In the genomic region with DNA sequence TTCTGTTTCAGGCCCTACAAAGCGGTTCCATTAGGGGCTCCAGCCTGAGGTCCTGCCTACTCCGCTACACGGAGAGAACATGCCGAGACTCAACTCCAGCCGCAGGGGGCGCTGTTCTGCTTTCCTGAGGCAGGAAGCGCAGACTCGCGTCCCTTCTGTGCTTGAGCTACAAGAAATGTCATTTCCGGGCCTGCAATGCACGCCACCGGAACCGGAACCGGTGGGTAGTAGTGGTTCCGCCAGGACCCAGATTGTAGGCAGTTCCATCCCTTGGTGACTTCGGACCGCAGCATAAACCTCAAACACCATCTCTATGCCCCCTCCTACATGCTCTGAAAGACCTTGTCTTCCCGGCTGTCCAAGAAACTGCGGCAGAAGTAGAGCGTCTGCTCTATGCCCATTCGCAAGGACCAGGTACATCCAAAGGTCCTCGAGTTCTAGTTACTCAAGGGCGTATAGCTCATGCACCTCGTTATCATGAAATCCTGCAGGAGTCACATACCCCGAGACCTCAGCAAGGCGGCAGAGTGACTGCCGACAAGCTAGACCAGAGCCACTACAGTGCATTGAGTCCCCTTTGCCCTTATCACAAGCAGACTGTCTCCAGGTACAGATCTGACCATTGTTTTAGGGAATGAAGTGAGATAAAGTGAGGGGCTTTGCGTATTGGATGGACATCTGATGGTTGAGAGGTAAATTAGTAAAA, we compare ENCODE assay signal across 8 mouse cellular contexts. TPM values are rescaled to one million over a fixed set of nuclear protein-coding genes. Genes with fewer than 3 reads are reported as not detected.
DNase-seq lines count a peak whose midpoint lies in the region; ATAC-seq and TF ChIP-seq lines count a peak whose summit lies in the region.

A gene (plus strand): TSS at position 254 of the 706 bp plus-strand sequence.

- 1% methylated on average over 28 of the region's 28 CpGs for WGBS in cerebellum, adult 2 months
- WGBS in lung, embryonic 16.5 days: 2% methylated on average over 28 of the region's 28 CpGs

- 0 out of 4 replicates have a peak, but pooled peaks of 1 of the 2 experiments have one; percentile 35 for TF ChIP-seq EP300 in MEL (IDR thresholded peaks at IDR 0.05; ENCODE audit: low read depth in 1 of 2, low read length in 2 of 2)

- peak within 1 kb of the TSS; percentile 69 for H3K9ac ChIP-seq in MEL (ENCODE audit: control insufficient read depth, low read depth, low read length, poor library complexity, severe bottlenecking)
- peak within 1 kb of the TSS; percentile 82 for H3K9ac ChIP-seq in lung, embryonic 16.5 days (ENCODE audit: low read length)

- peaks cover 3% of the 10 kb centered on the region; the same call in 1 of the 2 replicates for H3K79me2 ChIP-seq in MEL (ENCODE audit: control insufficient read depth, insufficient read depth, low read length, poor library complexity)

- peak within 1 kb of the TSS; percentile 95 for H3K4me2 ChIP-seq in lung, embryonic 16.5 days (ENCODE audit: low read depth, low read length)

- H3K4me3 ChIP-seq in MEL (ENCODE audit: control insufficient read depth in 1 of 2, insufficient read depth in 1 of 2, low read depth in 2 of 2, low read length in 2 of 2): peak within 1 kb of the TSS; percentile 71 to 73
- H3K4me3 ChIP-seq in cerebellum, adult 2 months (replicated peaks; ENCODE audit: insufficient read depth, low read depth, low read length): peak within 1 kb of the TSS; percentile 98
- H3K4me3 ChIP-seq in lung, embryonic 16.5 days (ENCODE audit: low read length): peak within 1 kb of the TSS; percentile 74

- peak within 1 kb of the TSS; percentile 69 for H3K27ac ChIP-seq in MEL (ENCODE audit: control insufficient read depth, low read depth, low read length)
- H3K27ac ChIP-seq in cerebellum, adult 2 months (ENCODE audit: insufficient read depth, low read length): peak within 1 kb of the TSS; percentile 46; the same call in 1 of the 2 replicates
- H3K27ac ChIP-seq in lung, embryonic 16.5 days (ENCODE audit: low read length): no peak within 1 kb of the TSS

- peak in 1 of 2 experiments; percentile 96; a peak in 3 of 4 replicates for TF ChIP-seq POLR2A in MEL (IDR thresholded peaks at IDR 0.05; ENCODE audit: control insufficient read depth in 1 of 2, insufficient read depth in 1 of 2, low read depth in 1 of 2, low read length in 2 of 2, poor library complexity in 1 of 2)
- peak; percentile 93; the same call in 1 of the 2 replicates for TF ChIP-seq POLR2A in cerebellum, adult 2 months (IDR thresholded peaks at IDR 0.05; ENCODE audit: borderline replicate concordance, insufficient read depth, low read length)

- H3K4me1 ChIP-seq in MEL (ENCODE audit: control insufficient read depth in 1 of 2, insufficient read depth in 2 of 2, low read length in 2 of 2): peaks cover 2 to 13% of the 10 kb centered on the region in 2 experiments; a peak in 3 of 4 replicates
- H3K4me1 ChIP-seq in cerebellum, adult 2 months (ENCODE audit: control insufficient read depth, insufficient read depth, low read length): peaks cover 13% of the 10 kb centered on the region
- H3K4me1 ChIP-seq in lung, embryonic 16.5 days (replicated peaks; ENCODE audit: control insufficient read depth, insufficient read depth, low read length): peaks cover 6% of the 10 kb centered on the region

- no peaks in the 10 kb centered on the region for H3K27me3 ChIP-seq in MEL (ENCODE audit: control insufficient read depth in 1 of 2, insufficient read depth in 2 of 2, low read length in 2 of 2)
- H3K27me3 ChIP-seq in cerebellum, adult 2 months (ENCODE audit: control insufficient read depth, insufficient read depth, low read length): no peaks in the 10 kb centered on the region
- no peaks in the 10 kb centered on the region for H3K27me3 ChIP-seq in lung, embryonic 16.5 days (ENCODE audit: control insufficient read depth, insufficient read depth, low read depth, low read length)

- peak; percentile 90 to 97 (median 95) for TF ChIP-seq CTCF in MEL (IDR thresholded peaks at IDR 0.05 in 2 of 3, conservative IDR thresholded peaks at IDR 0.05 in 1 of 3; ENCODE audit: control insufficient read depth in 1 of 3, insufficient read depth in 1 of 3, low read depth in 2 of 3, low read length in 3 of 3, poor library complexity in 1 of 3, severe bottlenecking in 1 of 3)
- TF ChIP-seq CTCF in cerebellum, adult 2 months (IDR thresholded peaks at IDR 0.05; ENCODE audit: borderline replicate concordance, insufficient read depth, low read depth, low read length): peak; percentile 90

- peak; percentile 49 for TF ChIP-seq RAD21 in MEL (IDR thresholded peaks at IDR 0.05; ENCODE audit: low read depth, low read length)

- H3K36me3 ChIP-seq in MEL (ENCODE audit: control insufficient read depth in 1 of 2, insufficient read depth in 2 of 2, low read length in 2 of 2): peaks cover 0 to 9% of the 10 kb centered on the region in 2 experiments; a peak in 2 of 4 replicates
- no peaks in the 10 kb centered on the region for H3K36me3 ChIP-seq in lung, embryonic 16.5 days (ENCODE audit: control insufficient read depth, insufficient read depth, low read length)

- peak; percentile 99 for DNase-seq in MEL (ENCODE audit: low read depth, low spot score)
- DNase-seq in cerebellum, adult 2 months: peak; percentile 95
- peak; percentile 94 for DNase-seq in forelimb bud, embryonic 11.5 days (ENCODE audit: low read depth, low spot score)
- DNase-seq in layer of hippocampus, adult 9-10 months (ENCODE audit: low spot score): peak; percentile 89
- DNase-seq in ovary, postnatal 10 days (ENCODE audit: low spot score): peak; percentile 94
- DNase-seq in thymus, postnatal 10 days (ENCODE audit: low spot score in 2 of 2): peak; percentile 88 to 98

- peak; percentile 87 to 90 for ATAC-seq in hematopoietic stem cell, adult 5-6 weeks (replicated peaks in 1 of 2; ENCODE audit: insufficient read depth in 1 of 2, low FRiP score in 2 of 2, low TSS enrichment in 1 of 2, low read depth in 1 of 2, poor library complexity in 2 of 2, severe bottlenecking in 2 of 2)
- peak; percentile 91 for ATAC-seq in lung, embryonic 16.5 days (ENCODE audit: low read depth)

- no peaks in the 10 kb centered on the region for H3K9me3 ChIP-seq in MEL (replicated peaks; ENCODE audit: insufficient read depth, low read length)
- H3K9me3 ChIP-seq in lung, embryonic 16.5 days (ENCODE audit: control insufficient read depth, low read length): no peaks in the 10 kb centered on the region

TF ChIP-seq in MEL, 35 proteins besides CTCF, POLR2A, EP300 and RAD21 (continues in another document):
- TF ChIP-seq ZNF384 (IDR thresholded peaks at IDR 0.05; ENCODE audit: low read depth, low read length): no peak
- TF ChIP-seq HCFC1 (IDR thresholded peaks at IDR 0.05; ENCODE audit: low read depth, low read length): peak; percentile 96
- peak; percentile 45; the same call in 1 of the 2 replicates for TF ChIP-seq RCOR1 (IDR thresholded peaks at IDR 0.05; ENCODE audit: low read depth, low read length)
- TF ChIP-seq NRF1 (IDR thresholded peaks at IDR 0.05; ENCODE audit: insufficient read depth, low read depth, low read length, poor library complexity, severe bottlenecking): peak; percentile 46; the same call in 1 of the 2 replicates
- TF ChIP-seq MYB (IDR thresholded peaks at IDR 0.05; ENCODE audit: low read depth, low read length): no peak
- peak; percentile 51; the same call in 1 of the 2 replicates for TF ChIP-seq USF1 (IDR thresholded peaks at IDR 0.05; ENCODE audit: low read depth, low read length)
- TF ChIP-seq GATA1 (IDR thresholded peaks at IDR 0.05; ENCODE audit: low read depth, low read length): 0 out of 2 replicates have a peak, but pooled peaks have one; percentile 14
- TF ChIP-seq E2F4 (IDR thresholded peaks at IDR 0.05; ENCODE audit: borderline replicate concordance, low read depth, low read length): no peak
- TF ChIP-seq USF2 (IDR thresholded peaks at IDR 0.05; ENCODE audit: borderline replicate concordance in 1 of 2, insufficient read depth in 1 of 2, low read depth in 1 of 2, low read length in 2 of 2): no peak
- TF ChIP-seq KAT2A (conservative IDR thresholded peaks at IDR 0.05; ENCODE audit: low read depth, low read length): peak; percentile 81
- TF ChIP-seq ZC3H11A (IDR thresholded peaks at IDR 0.05; ENCODE audit: low read depth, low read length): 0 out of 2 replicates have a peak, but pooled peaks have one; percentile 10
- TF ChIP-seq POLR2AphosphoS2 (IDR thresholded peaks at IDR 0.05; ENCODE audit: low read length): peak; percentile 83
- no peak for TF ChIP-seq TAL1 (IDR thresholded peaks at IDR 0.05; ENCODE audit: low read length)
- no peak for TF ChIP-seq JUND (IDR thresholded peaks at IDR 0.05; ENCODE audit: low read depth, low read length)
- TF ChIP-seq MEF2A (IDR thresholded peaks at IDR 0.05; ENCODE audit: extremely low read depth, insufficient replicate concordance, low read depth, low read length, poor library complexity, severe bottlenecking): no peak
- TF ChIP-seq ZKSCAN1 (IDR thresholded peaks at IDR 0.05; ENCODE audit: low read depth, low read length): no peak
- TF ChIP-seq NELFE (IDR thresholded peaks at IDR 0.05; ENCODE audit: low read depth, low read length): peak; percentile 93
- TF ChIP-seq TBP (IDR thresholded peaks at IDR 0.05; ENCODE audit: low read depth, low read length): peak; percentile 80
- peak; percentile 62; the same call in 1 of the 2 replicates for TF ChIP-seq MYC (IDR thresholded peaks at IDR 0.05; ENCODE audit: low read depth, low read length)
- peak; percentile 61 for TF ChIP-seq TCF12 (IDR thresholded peaks at IDR 0.05; ENCODE audit: low read depth, low read length)
- peak; percentile 95 for TF ChIP-seq ELF1 (IDR thresholded peaks at IDR 0.05; ENCODE audit: low read depth, low read length)
- TF ChIP-seq SIN3A (IDR thresholded peaks at IDR 0.05; ENCODE audit: low read length): peak; percentile 89
- TF ChIP-seq CHD1 (IDR thresholded peaks at IDR 0.05; ENCODE audit: low read depth, low read length): no peak
- peak; percentile 69; the same call in 1 of the 2 replicates for TF ChIP-seq MXI1 (IDR thresholded peaks at IDR 0.05; ENCODE audit: low read depth, low read length)
- TF ChIP-seq MAZ (IDR thresholded peaks at IDR 0.05; ENCODE audit: low read depth, low read length): 0 out of 2 replicates have a peak, but pooled peaks have one; percentile 9
- 0 out of 2 replicates have a peak, but pooled peaks have one; percentile 35 for TF ChIP-seq ZMIZ1 (IDR thresholded peaks at IDR 0.05; ENCODE audit: low read depth, low read length)
- peak; percentile 68 for TF ChIP-seq SMC3 (IDR thresholded peaks at IDR 0.05; ENCODE audit: low read depth, low read length)

RNA-seq across cellular contexts. Expression of the gene that starts here (rescaled TPM):
- total RNA-seq in MEL (2012; rRNA removed): 163 and 173 TPM in 2 replicates
- 100 to 1,000 TPM in 1 of 2 experiments, not detected in 1; 200 TPM for polyA plus RNA-seq in MEL (2012; ENCODE audit: insufficient read depth in 1 of 2, insufficient read length in 2 of 2, low read depth in 1 of 2, low replicate concordance in 2 of 2, missing spikeins in 1 of 2)
- polyA plus RNA-seq in cerebellum, adult 2 months (2012; rRNA removed): 99.8 and 105 TPM in 2 replicates
- 208 and 248 TPM in 2 replicates for total RNA-seq in hematopoietic stem cell, adult 5-6 weeks (2017)
- polyA plus RNA-seq in lung, embryonic 16.5 days (2015; fragmentation: Nextera tagmentation; extraction: Ambion mirVana): 186 and 203 TPM in 2 replicates
